Mouse (Mus musculus) kidney, adult 2 months (tissue): ENCODE results near the gene Dcps.

Source experiments
- CTCF ChIP-seq: fragments of 200-500 bp; conservative IDR thresholded peaks from 2 replicates; pipeline ENCODE4 v1.5.1; 2011; ENCODE audit warnings: low read depth, mild to moderate bottlenecking, control low read depth, low read length, moderate library complexity, mixed read lengths; ENCODE audit not compliant: insufficient read depth, insufficient read length
- POLR2A ChIP-seq: fragments of 200-500 bp; IDR thresholded peaks from one replicate; pipeline ENCODE4 v1.6.1; 2011; ENCODE audit warnings: low read depth, low read length, control low read depth

- TF ChIP-seq CTCF (no peak), POLR2A (no peak)
These were observed 56.7 kb downstream of the Dcps start, which contains the start of gene St3gal4 for GRCm38 (mm10) chr9:35119168-35119567.
